Mouse (Mus musculus): Measurements from ENCODE around the gene Rap1gap2. TPM values are rescaled to one million over a fixed set of nuclear protein-coding genes. Genes with fewer than 3 reads are reported as not detected.
A peak's percentile ranks its signal among the peaks of the same experiment; 100 is the strongest.

Gene Rap1gap2
- polyA plus RNA-seq, 1 experiment from 2014 or later = 5.2 TPM

- no peak overlapping the region for H3K27ac ChIP-seq
- DNase-seq (ENCODE audit: low spot score) = no peak
- H3K27me3 ChIP-seq (ENCODE audit: insufficient read depth, poor library complexity, severe bottlenecking) = no peaks in the 10 kb centered on the region
- H3K4me3 ChIP-seq = no peak overlapping the region
- whole genome bisulfite sequencing = 81% methylated on average over 9 of the region's 9 CpGs
- no peaks in the 10 kb centered on the region for H3K9me3 ChIP-seq
- peaks cover 12% of the 10 kb centered on the region; the same call in 1 of the 2 replicates for H3K36me3 ChIP-seq
- peaks cover 20% of the 10 kb centered on the region; the same call in 1 of the 2 replicates for H3K4me1 ChIP-seq
Observed at GRCm38 (mm10) chr11:74385674-74386073, 225.0 kb downstream of the Rap1gap2 start.

- Histone ChIP-seq H3K27me3 (ENCODE audit: insufficient read depth, poor library complexity, severe bottlenecking) (peaks cover 22% of the 10 kb centered on the region), H3K36me3 (no peaks in the 10 kb centered on the region), H3K27ac (no peak overlapping the region), H3K4me3 (no peak overlapping the region), H3K9me3 (no peaks in the 10 kb centered on the region), H3K4me1 (0 out of 2 replicates have a peak, but pooled peaks cover 4% of the 10 kb centered on the region)
- DNase-seq (ENCODE audit: low spot score) = peak; percentile 71
- WGBS = 67% methylated on average over 4 of the region's 4 CpGs
Observed at GRCm38 (mm10) chr11:74379166-74379873, 231.4 kb downstream of the Rap1gap2 start.

- no peaks in the 10 kb centered on the region for H3K36me3 ChIP-seq
- no peak overlapping the region for H3K27ac ChIP-seq
- WGBS = 78% methylated on average over 3 of the region's 3 CpGs
- peak; percentile 74 for DNase-seq (ENCODE audit: low spot score)
- peaks cover 22% of the 10 kb centered on the region for H3K27me3 ChIP-seq (ENCODE audit: insufficient read depth, poor library complexity, severe bottlenecking)
- no peaks in the 10 kb centered on the region for H3K4me1 ChIP-seq
- no peak overlapping the region for H3K4me3 ChIP-seq
- no peaks in the 10 kb centered on the region for H3K9me3 ChIP-seq
Observed at GRCm38 (mm10) chr11:74376847-74377246, 233.9 kb downstream of the Rap1gap2 start.

GRCm38 (mm10) chr11:74371393-74372100, 239.2 kb downstream of the Rap1gap2 start:
- peak; percentile 81 for DNase-seq (ENCODE audit: low spot score)
- WGBS = 16% methylated on average over 22 of the region's 22 CpGs
- no peaks in the 10 kb centered on the region for H3K36me3 ChIP-seq
- H3K9me3 ChIP-seq = no peaks in the 10 kb centered on the region
- H3K4me1 ChIP-seq = no peaks in the 10 kb centered on the region
- H3K27ac ChIP-seq = no peak overlapping the region
- H3K27me3 ChIP-seq (ENCODE audit: insufficient read depth, poor library complexity, severe bottlenecking) = peaks cover 9% of the 10 kb centered on the region
- H3K4me3 ChIP-seq = no peak overlapping the region

GRCm38 (mm10) chr11:74361769-74362168, 248.9 kb downstream of the Rap1gap2 start, which contains the start of gene Olfr412:
Gene Olfr412, plus strand, starts transcription at chr11:74362069.
- WGBS = 66% methylated on average over 1 of the region's 1 CpGs
- Histone ChIP-seq H3K4me3 (no peak within 1 kb of the TSS), H3K36me3 (no peaks in the 10 kb centered on the region), H3K9me3 (no peaks in the 10 kb centered on the region), H3K27me3 (ENCODE audit: insufficient read depth, poor library complexity, severe bottlenecking) (no peaks in the 10 kb centered on the region), H3K27ac (no peak within 1 kb of the TSS), H3K4me1 (no peaks in the 10 kb centered on the region)
- no peak for DNase-seq (ENCODE audit: low spot score)

- DNase-seq (ENCODE audit: low spot score) = no peak
- Histone ChIP-seq H3K27me3 (ENCODE audit: insufficient read depth, poor library complexity, severe bottlenecking) (no peaks in the 10 kb centered on the region), H3K4me1 (no peaks in the 10 kb centered on the region), H3K4me3 (no peak within 1 kb of the TSS), H3K27ac (no peak within 1 kb of the TSS), H3K36me3 (no peaks in the 10 kb centered on the region), H3K9me3 (no peaks in the 10 kb centered on the region)
- 75% methylated on average over 3 of the region's 3 CpGs for WGBS
Observed at GRCm38 (mm10) chr11:74352550-74352949, 258.2 kb downstream of the Rap1gap2 start, which contains the start of gene Olfr411. Gene Olfr411, minus strand, starts transcription at chr11:74352650.

GRCm38 (mm10) chr11:74337931-74338330, 272.8 kb downstream of the Rap1gap2 start, which contains the start of gene Olfr410:
Gene Olfr410, minus strand, starts transcription at chr11:74338031.
- Histone ChIP-seq H3K4me1 (no peaks in the 10 kb centered on the region), H3K27ac (no peak within 1 kb of the TSS), H3K4me3 (no peak within 1 kb of the TSS), H3K36me3 (no peaks in the 10 kb centered on the region), H3K9me3 (no peaks in the 10 kb centered on the region), H3K27me3 (ENCODE audit: insufficient read depth, poor library complexity, severe bottlenecking) (no peaks in the 10 kb centered on the region)
- DNase-seq (ENCODE audit: low spot score) = no peak
- 76% methylated on average over 6 of the region's 6 CpGs for WGBS

Other genes with a start within 250 kb of the Rap1gap2 start
- gene Olfr412, start 248.8 kb downstream of the Rap1gap2 start, polyA plus RNA-seq (2016; fragmentation: Nextera tagmentation; extraction: Ambion mirVana) = not detected in 2 replicates
- 1.6 and 1.7 TPM in 2 replicates for gene Ccdc92b, start 8.7 kb upstream of the Rap1gap2 start, polyA plus RNA-seq (2016; fragmentation: Nextera tagmentation; extraction: Ambion mirVana)
- 50.2 and 68.6 TPM in 2 replicates for gene Cluh, start 38.6 kb upstream of the Rap1gap2 start, polyA plus RNA-seq (2016; fragmentation: Nextera tagmentation; extraction: Ambion mirVana)
- 47.2 and 55.8 TPM in 2 replicates for gene Pafah1b1, start 113.8 kb upstream of the Rap1gap2 start, polyA plus RNA-seq (2016; fragmentation: Nextera tagmentation; extraction: Ambion mirVana)
- gene Mettl16, start 159.9 kb upstream of the Rap1gap2 start, polyA plus RNA-seq (2016; fragmentation: Nextera tagmentation; extraction: Ambion mirVana) = 43.2 and 52.9 TPM in 2 replicates
- gene Mnt, start 220.0 kb upstream of the Rap1gap2 start, polyA plus RNA-seq (2016; fragmentation: Nextera tagmentation; extraction: Ambion mirVana) = 3.2 and 3.8 TPM in 2 replicates

Data from heart, embryonic 10.5 days (tissue).